Mouse (Mus musculus): ENCODE results near the gene Ttc22. TPM values are rescaled to one million over a fixed set of nuclear protein-coding genes. Genes with fewer than 3 reads are reported as not detected.

Gene Ttc22
- polyA plus RNA-seq (2015; fragmentation: Nextera tagmentation; extraction: Ambion mirVana): not detected in 2 replicates

- TF ChIP-seq EP300 (IDR thresholded peaks at IDR 0.05; ENCODE audit: low read depth): no peak
- no peak for TF ChIP-seq CTCF (IDR thresholded peaks at IDR 0.05; ENCODE audit: low read depth)
- Histone ChIP-seq H3K4me1 (ENCODE audit: insufficient read depth) (peaks cover 2% of the 10 kb centered on the region; the same call in 1 of the 2 replicates), H3K36me3 (replicated peaks; ENCODE audit: insufficient read depth, low read length) (no peaks in the 10 kb centered on the region), H3K9me3 (ENCODE audit: low read length) (no peaks in the 10 kb centered on the region), H3K4me2 (ENCODE audit: low read depth, low read length) (peak within 1 kb of the TSS; percentile 59), H3K9ac (replicated peaks) (no peak within 1 kb of the TSS), H3K27ac (ENCODE audit: low read depth) (no peak within 1 kb of the TSS), H3K4me3 (ENCODE audit: low read depth, low read length) (peak within 1 kb of the TSS; percentile 22), H3K27me3 (ENCODE audit: insufficient read depth, low read length) (peaks cover 31% of the 10 kb centered on the region)
- WGBS (ENCODE audit: insufficient replicate concordance): 22% methylated on average over 16 of the region's 16 CpGs
- no peak for DNase-seq
- peak; percentile 51; the same call in 1 of the 2 replicates for ATAC-seq
Measured at GRCm38 (mm10) chr4:106622030-106622493, at the start of gene Ttc22. Gene Ttc22, plus strand, starts transcription at chr4:106622432.

GRCm38 (mm10) chr4:106575022-106575421 lies 47.2 kb upstream of the Ttc22 start:
- ATAC-seq (no peak), DNase-seq (no peak)
- Histone ChIP-seq H3K4me1 (ENCODE audit: insufficient read depth) (no peaks in the 10 kb centered on the region; the same call in 1 of the 2 replicates), H3K4me3 (ENCODE audit: low read depth, low read length) (no peak overlapping the region), H3K27me3 (ENCODE audit: insufficient read depth, low read length) (no peaks in the 10 kb centered on the region), H3K36me3 (replicated peaks; ENCODE audit: insufficient read depth, low read length) (peaks cover 61% of the 10 kb centered on the region), H3K9ac (replicated peaks) (no peak overlapping the region), H3K4me2 (ENCODE audit: low read depth, low read length) (no peak overlapping the region), H3K9me3 (ENCODE audit: low read length) (no peaks in the 10 kb centered on the region), H3K27ac (ENCODE audit: low read depth) (no peak overlapping the region)
- TF ChIP-seq EP300 (IDR thresholded peaks at IDR 0.05; ENCODE audit: low read depth) (no peak), CTCF (IDR thresholded peaks at IDR 0.05; ENCODE audit: low read depth) (no peak)
- WGBS (ENCODE audit: insufficient replicate concordance): 68% methylated on average over 8 of the region's 8 CpGs

- H3K4me1 ChIP-seq (ENCODE audit: insufficient read depth): peaks cover 13% of the 10 kb centered on the region
- H3K36me3 ChIP-seq (replicated peaks; ENCODE audit: insufficient read depth, low read length): peaks cover 59% of the 10 kb centered on the region
- H3K9me3 ChIP-seq (ENCODE audit: low read length): no peaks in the 10 kb centered on the region
- TF ChIP-seq EP300 (IDR thresholded peaks at IDR 0.05; ENCODE audit: low read depth) (no peak), CTCF (IDR thresholded peaks at IDR 0.05; ENCODE audit: low read depth) (no peak)
- H3K4me3 ChIP-seq (ENCODE audit: low read depth, low read length): no peak overlapping the region
- H3K4me2 ChIP-seq (ENCODE audit: low read depth, low read length): no peak overlapping the region
- H3K9ac ChIP-seq (replicated peaks): no peak overlapping the region
- no peak for ATAC-seq
- no peaks in the 10 kb centered on the region for H3K27me3 ChIP-seq (ENCODE audit: insufficient read depth, low read length)
- WGBS (ENCODE audit: insufficient replicate concordance): 67% methylated on average over 7 of the region's 7 CpGs
- DNase-seq: no peak
- H3K27ac ChIP-seq (ENCODE audit: low read depth): no peak overlapping the region
Measured at GRCm38 (mm10) chr4:106577511-106577910, 44.7 kb upstream of the Ttc22 start.

GRCm38 (mm10) chr4:106581176-106581864 lies 40.9 kb upstream of the Ttc22 start:
- no peaks in the 10 kb centered on the region for H3K9me3 ChIP-seq (ENCODE audit: low read length)
- no peak for TF ChIP-seq EP300 (IDR thresholded peaks at IDR 0.05; ENCODE audit: low read depth)
- no peak for TF ChIP-seq CTCF (IDR thresholded peaks at IDR 0.05; ENCODE audit: low read depth)
- peak overlapping the region; percentile 58; the same call in 1 of the 2 replicates for H3K4me2 ChIP-seq (ENCODE audit: low read depth, low read length)
- peak overlapping the region; percentile 86; the same call in 1 of the 2 replicates for H3K27ac ChIP-seq (ENCODE audit: low read depth)
- ATAC-seq: no peak
- no peak overlapping the region for H3K9ac ChIP-seq (replicated peaks)
- H3K27me3 ChIP-seq (ENCODE audit: insufficient read depth, low read length): no peaks in the 10 kb centered on the region
- no peak for DNase-seq
- peaks cover 55% of the 10 kb centered on the region for H3K36me3 ChIP-seq (replicated peaks; ENCODE audit: insufficient read depth, low read length)
- no peak overlapping the region for H3K4me3 ChIP-seq (ENCODE audit: low read depth, low read length)
- WGBS (ENCODE audit: insufficient replicate concordance): 68% methylated on average over 14 of the region's 14 CpGs
- peaks cover 25% of the 10 kb centered on the region for H3K4me1 ChIP-seq (ENCODE audit: insufficient read depth)

DNA sequence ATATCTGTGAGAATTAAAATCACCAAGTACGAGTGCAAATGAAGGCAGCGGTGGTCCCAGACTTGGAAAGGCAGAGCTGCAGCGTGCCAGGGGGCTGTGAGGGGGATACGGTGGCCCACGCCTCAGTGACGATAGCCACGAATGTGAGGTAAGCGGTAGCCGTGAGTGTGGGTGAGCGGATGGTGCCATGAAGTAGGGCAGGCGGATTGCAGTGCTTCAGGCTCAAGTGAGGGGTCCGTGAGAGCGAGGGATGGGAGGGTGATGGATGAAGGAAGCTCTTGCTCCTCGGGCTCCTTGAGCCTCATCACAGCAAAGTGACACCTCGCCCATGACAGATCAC lies 40.4 kb upstream of the Ttc22 start:
- Histone ChIP-seq H3K4me3 (ENCODE audit: low read depth, low read length) (peak overlapping the region; percentile 17; the same call in 1 of the 2 replicates), H3K36me3 (replicated peaks; ENCODE audit: insufficient read depth, low read length) (peaks cover 55% of the 10 kb centered on the region), H3K27me3 (ENCODE audit: insufficient read depth, low read length) (no peaks in the 10 kb centered on the region), H3K27ac (ENCODE audit: low read depth) (peak overlapping the region; percentile 86), H3K9me3 (ENCODE audit: low read length) (no peaks in the 10 kb centered on the region), H3K4me1 (ENCODE audit: insufficient read depth) (peaks cover 25% of the 10 kb centered on the region), H3K4me2 (ENCODE audit: low read depth, low read length) (peak overlapping the region; percentile 58), H3K9ac (replicated peaks) (0 out of 2 replicates have a peak overlapping the region, but pooled peaks have one; percentile 54)
- WGBS (ENCODE audit: insufficient replicate concordance): 81% methylated on average over 15 of the region's 15 CpGs
- ATAC-seq (no peak), DNase-seq (no peak)
- TF ChIP-seq CTCF (IDR thresholded peaks at IDR 0.05; ENCODE audit: low read depth): no peak
- no peak for TF ChIP-seq EP300 (IDR thresholded peaks at IDR 0.05; ENCODE audit: low read depth)

- TF ChIP-seq EP300 (IDR thresholded peaks at IDR 0.05; ENCODE audit: low read depth): peak; percentile 76; the same call in 1 of the 2 replicates
- TF ChIP-seq CTCF (IDR thresholded peaks at IDR 0.05; ENCODE audit: low read depth): peak; percentile 24; the same call in 1 of the 2 replicates
Measured at GRCm38 (mm10) chr4:106582428-106583153, 39.6 kb upstream of the Ttc22 start.

More at GRCm38 (mm10) chr4:106582428-106583153, 39.6 kb upstream of the Ttc22 start:
- Histone ChIP-seq H3K27ac (ENCODE audit: low read depth) (peak overlapping the region; percentile 86), H3K4me3 (ENCODE audit: low read depth, low read length) (peak overlapping the region; percentile 17), H3K27me3 (ENCODE audit: insufficient read depth, low read length) (no peaks in the 10 kb centered on the region), H3K9ac (replicated peaks) (peak overlapping the region; percentile 54), H3K9me3 (ENCODE audit: low read length) (no peaks in the 10 kb centered on the region), H3K36me3 (replicated peaks; ENCODE audit: insufficient read depth, low read length) (peaks cover 56% of the 10 kb centered on the region), H3K4me2 (ENCODE audit: low read depth, low read length) (peak overlapping the region; percentile 58), H3K4me1 (ENCODE audit: insufficient read depth) (peaks cover 25% of the 10 kb centered on the region)
- 52% methylated on average over 12 of the region's 12 CpGs for WGBS (ENCODE audit: insufficient replicate concordance)
- ATAC-seq (peak; percentile 88), DNase-seq (peak; percentile 61)

All from liver, postnatal 0 days (tissue).